Mouse (Mus musculus): ENCODE measurements at regions not wholly inside any gene's neighbourhood (a gene's known extent, or its start where the extent isn't known, plus 50 kb on each side); places are given as distances from the start of the nearest gene placed in this dataset.

- no peak for TF ChIP-seq CTCF (IDR thresholded peaks at IDR 0.05; ENCODE audit: borderline replicate concordance, extremely low read depth, insufficient read depth, insufficient read length)
- no peak for TF ChIP-seq POLR2A (IDR thresholded peaks at IDR 0.05; ENCODE audit: borderline replicate concordance, extremely low read depth, insufficient read depth, insufficient read length, poor library complexity, severe bottlenecking)
These were observed 398.5 kb downstream of the Isl1 start for GRCm38 (mm10) chr13:115910866-115911449.

All from brain, embryonic 14.5 days (tissue).